Mouse (Mus musculus) heart, adult 2 months (tissue): ENCODE measurements around the gene Eif1b. TPM values are rescaled to one million over a fixed set of nuclear protein-coding genes. Genes with fewer than 3 reads are reported as not detected.

Experiments
- DNase-seq, 2 experiments: peaks; one replicate each; pipeline ENCODE4 v3.0.0; 2021
- H3K27ac ChIP-seq: fragments of 200-600 bp; 2 replicates; pipeline ENCODE4 v1.8.1; 2022
- H3K27me3 ChIP-seq: fragments of 200-500 bp; 2 replicates; pipeline ENCODE4 v1.6.1; 2012; ENCODE audit warnings: mild to moderate bottlenecking, low read length, inconsistent platforms, mixed read lengths; ENCODE audit not compliant: control insufficient read depth, insufficient read depth
- H3K36me3 ChIP-seq: fragments of 200-500 bp; 2 replicates; pipeline ENCODE4 v1.6.1; 2012; ENCODE audit warnings: low read length, inconsistent platforms; ENCODE audit not compliant: control insufficient read depth, insufficient read depth
- H3K4me1 ChIP-seq: fragments of 200-500 bp; 2 replicates; pipeline ENCODE4 v1.6.1; 2011; ENCODE audit warnings: low read length; ENCODE audit not compliant: control insufficient read depth, insufficient read depth
- H3K4me3 ChIP-seq: fragments of 200-600 bp; 2 replicates; pipeline ENCODE4 v1.8.1; 2022
- H3K79me2 ChIP-seq: fragments of 200-500 bp; replicated peaks from 2 replicates; pipeline ENCODE4 v1.6.1; 2012; ENCODE audit warnings: mild to moderate bottlenecking, inconsistent platforms, low read length, moderate library complexity, mixed read lengths; ENCODE audit not compliant: control insufficient read depth, insufficient read depth
- H3K9ac ChIP-seq: fragments of 200-500 bp; 2 replicates; pipeline ENCODE4 v1.6.1; 2012; ENCODE audit warnings: low read depth, mild to moderate bottlenecking, control low read depth, inconsistent platforms, low read length, mixed read lengths
- CTCF ChIP-seq: fragments of 200-600 bp; IDR thresholded peaks from 2 replicates; pipeline ENCODE4 v1.8.1; 2022; ENCODE audit warnings: antibody characterized with exemption, mild to moderate bottlenecking, moderate library complexity
- EP300 ChIP-seq: fragments of 200-500 bp; IDR thresholded peaks from 2 replicates; pipeline ENCODE4 v1.6.1; 2011; ENCODE audit warnings: low read depth, low read length, control low read depth; ENCODE audit not compliant: insufficient read depth
- POLR2A ChIP-seq: fragments of 200-500 bp; IDR thresholded peaks from 2 replicates; pipeline ENCODE4 v1.6.1; 2011; ENCODE audit warnings: mild to moderate bottlenecking, low read depth, low read length, control low read depth; ENCODE audit not compliant: insufficient read depth
- WGBS: fragments of 180-500 bp; shearing (Covaris S2); methylation state at CpG from one replicate; pipeline ENCODE4 v1.1.7; 2018; 5-methylcytosine and 5-hydroxymethylcytosine counted together
- intact Hi-C: fragments of 180-260 bp; cut with DNase I; formaldehyde crosslinking; loops from one replicate; pipeline ENCODE4 v1.15.1; 2025
- polyA plus RNA-seq: library from polyadenylated mRNA; depleted of rRNA; stranded (reverse); fragments of >200 nt; gene quantifications from 2 replicates; pipeline ENCODE4 v1.2.3, GENCODE M21; 2012
- total RNA-seq, 2 experiments: library from RNA; stranded (reverse); gene quantifications; 2 replicates each; pipeline ENCODE4 v1.2.3; 2021

Gene Eif1b
- total and polyA plus RNA-seq, 3 experiments: 38.3 to 65.9 (median 64.9) TPM

DNA sequence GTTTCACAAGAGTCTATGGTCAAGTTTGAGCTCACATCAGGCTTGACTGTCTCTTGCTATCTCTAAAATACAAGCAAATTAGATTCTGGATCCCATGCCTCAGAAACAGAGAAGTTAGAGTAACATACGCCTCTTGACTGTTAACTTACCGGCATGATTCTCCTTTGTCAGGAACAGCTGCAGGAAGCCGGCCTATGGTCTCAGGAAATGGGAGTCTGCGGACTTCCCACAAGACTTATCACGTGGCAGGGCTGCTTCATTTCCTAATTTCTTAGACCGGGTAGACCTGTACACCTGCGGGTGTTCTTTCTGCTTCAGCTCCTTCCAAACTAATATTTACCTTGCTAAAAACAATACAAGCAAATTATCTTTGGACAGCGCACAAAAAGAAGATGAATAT is 24.7 kb downstream of the Eif1b start:
- TF ChIP-seq EP300 (no peak), POLR2A (no peak), CTCF (no peak)
- no peaks in the 10 kb centered on the region for H3K36me3 ChIP-seq
- H3K79me2 ChIP-seq: no peaks in the 10 kb centered on the region
- no peak overlapping the region for H3K27ac ChIP-seq
- H3K9ac ChIP-seq: no peak overlapping the region
- 30% methylated on average over 8 of the region's 8 CpGs for WGBS
- no peak overlapping the region for H3K4me3 ChIP-seq
- H3K4me1 ChIP-seq: no peaks in the 10 kb centered on the region
- intact Hi-C loops: no loop called here
- DNase-seq: no peak
- no peaks in the 10 kb centered on the region for H3K27me3 ChIP-seq

- Histone ChIP-seq H3K79me2 (no peaks in the 10 kb centered on the region), H3K27ac (no peak overlapping the region), H3K4me3 (no peak overlapping the region), H3K9ac (no peak overlapping the region), H3K4me1 (no peaks in the 10 kb centered on the region), H3K27me3 (no peaks in the 10 kb centered on the region), H3K36me3 (no peaks in the 10 kb centered on the region)
- DNase-seq: no peak
- intact Hi-C loops: no loop called here
- TF ChIP-seq EP300 (no peak), POLR2A (no peak), CTCF (no peak)
- 66% methylated on average over 3 of the region's 3 CpGs for WGBS
Measured at GRCm38 (mm10) chr9:120518946-120519345, 26.9 kb downstream of the Eif1b start.

GRCm38 (mm10) chr9:120519469-120520125 is 27.6 kb downstream of the Eif1b start:
- WGBS: 55% methylated on average over 19 of the region's 19 CpGs
- Histone ChIP-seq H3K79me2 (no peaks in the 10 kb centered on the region), H3K4me1 (no peaks in the 10 kb centered on the region), H3K27ac (no peak overlapping the region), H3K4me3 (no peak overlapping the region), H3K27me3 (no peaks in the 10 kb centered on the region), H3K9ac (no peak overlapping the region), H3K36me3 (no peaks in the 10 kb centered on the region)
- DNase-seq: no peak
- intact Hi-C loops: no loop called here
- no peak for TF ChIP-seq EP300
- no peak for TF ChIP-seq POLR2A
- no peak for TF ChIP-seq CTCF

GRCm38 (mm10) chr9:120521161-120521560 is 29.1 kb downstream of the Eif1b start:
- TF ChIP-seq POLR2A: no peak
- TF ChIP-seq CTCF: no peak
- TF ChIP-seq EP300: no peak
- Histone ChIP-seq H3K4me3 (no peak overlapping the region), H3K79me2 (no peaks in the 10 kb centered on the region), H3K27ac (no peak overlapping the region), H3K27me3 (no peaks in the 10 kb centered on the region), H3K9ac (no peak overlapping the region), H3K4me1 (no peaks in the 10 kb centered on the region), H3K36me3 (no peaks in the 10 kb centered on the region)
- 78% methylated on average over 1 of the region's 1 CpGs for WGBS
- DNase-seq: no peak
- intact Hi-C loops: no loop called here

GRCm38 (mm10) chr9:120527270-120527669 is 35.2 kb downstream of the Eif1b start:
- H3K27me3 ChIP-seq: no peaks in the 10 kb centered on the region
- H3K79me2 ChIP-seq: no peaks in the 10 kb centered on the region
- TF ChIP-seq EP300 (no peak), CTCF (no peak), POLR2A (no peak)
- no peak for DNase-seq
- no peaks in the 10 kb centered on the region for H3K36me3 ChIP-seq
- no peak overlapping the region for H3K9ac ChIP-seq
- no peak overlapping the region for H3K4me3 ChIP-seq
- intact Hi-C loops: no loop called here
- no peak overlapping the region for H3K27ac ChIP-seq
- WGBS: 76% methylated on average over 4 of the region's 4 CpGs
- H3K4me1 ChIP-seq: no peaks in the 10 kb centered on the region

DNA sequence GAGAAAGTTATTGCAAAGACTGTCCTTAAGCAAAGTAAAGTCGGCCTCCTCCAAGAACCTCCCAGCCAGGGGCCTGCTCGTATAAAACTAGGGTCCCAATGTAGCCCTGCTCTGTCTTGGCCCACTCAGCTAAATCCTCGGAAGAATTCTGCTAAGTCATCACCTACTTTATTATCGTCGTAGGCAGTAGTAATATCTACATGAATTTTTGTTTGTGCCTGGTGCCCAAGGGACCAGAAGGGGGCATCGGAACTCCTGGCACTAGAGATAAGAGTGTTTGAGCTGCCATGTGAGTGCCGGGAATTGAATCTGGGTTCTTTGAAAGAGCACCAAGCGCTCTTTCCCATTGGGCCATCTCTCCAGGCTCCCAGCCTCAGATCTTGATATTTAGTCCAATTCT is 35.9 kb downstream of the Eif1b start:
- no peak for DNase-seq
- no peaks in the 10 kb centered on the region for H3K27me3 ChIP-seq
- H3K4me3 ChIP-seq: no peak overlapping the region
- WGBS: 87% methylated on average over 8 of the region's 8 CpGs
- intact Hi-C loops: no loop called here
- no peaks in the 10 kb centered on the region for H3K4me1 ChIP-seq
- no peak overlapping the region for H3K27ac ChIP-seq
- H3K79me2 ChIP-seq: no peaks in the 10 kb centered on the region
- no peak overlapping the region for H3K9ac ChIP-seq
- H3K36me3 ChIP-seq: no peaks in the 10 kb centered on the region
- TF ChIP-seq CTCF (no peak), EP300 (no peak), POLR2A (no peak)
